Comparison of ENCODE assay signal across 14 mouse cellular contexts in genomic region chr14:77508036-77508435, GRCm38 (mm10).
DNase-seq lines count a peak whose midpoint lies in the region; ATAC-seq and TF ChIP-seq lines count a peak whose summit lies in the region.
"Had no signal": no experiment of that assay in that cellular context is flagged by ENCODE, and none has a peak within 500 bp of the region (broad histone marks: within the 10 kb centered on the region; RNA-seq: fewer than 3 reads in every experiment).

No protein-coding gene starts in this region.

- TF ChIP-seq EP300 in heart, postnatal 0 days (IDR thresholded peaks at IDR 0.05; ENCODE audit: low read depth), result no peak

- no peaks in the 10 kb centered on the region; the same call in 1 of the 2 replicates for H3K9me3 ChIP-seq in hindbrain, embryonic 16.5 days (ENCODE audit: control insufficient read depth, low read length)
- no peaks in the 10 kb centered on the region for H3K9me3 ChIP-seq in hindbrain, embryonic 13.5 days
- H3K9me3 ChIP-seq in heart, postnatal 0 days (replicated peaks; ENCODE audit: control insufficient read depth, low read length), result 0 out of 2 replicates have a peak, but pooled peaks cover under 1% of the 10 kb centered on the region
- H3K9me3 ChIP-seq: neural tube, embryonic 15.5 days had no signal

- no peaks in the 10 kb centered on the region for H3K36me3 ChIP-seq in hindbrain, embryonic 16.5 days (ENCODE audit: control insufficient read depth, insufficient read depth, low read length)
- peaks cover 10% of the 10 kb centered on the region for H3K36me3 ChIP-seq in hindbrain, embryonic 13.5 days
- no peaks in the 10 kb centered on the region for H3K36me3 ChIP-seq in heart, postnatal 0 days (replicated peaks; ENCODE audit: control insufficient read depth, insufficient read depth, low read length)
- H3K36me3 ChIP-seq: hindbrain, embryonic 10.5 days; neural tube, embryonic 15.5 days had no signal

- H3K4me3 ChIP-seq in hindbrain, embryonic 16.5 days (ENCODE audit: low read length), result no peak overlapping the region
- no peak overlapping the region for H3K4me3 ChIP-seq in hindbrain, embryonic 13.5 days
- H3K4me3 ChIP-seq in heart, postnatal 0 days (ENCODE audit: low read depth, low read length), result no peak overlapping the region
- H3K4me3 ChIP-seq: hindbrain, embryonic 10.5 days; neural tube, embryonic 15.5 days had no signal

- peak; percentile 70 for ATAC-seq in hindbrain, embryonic 16.5 days
- no peak for ATAC-seq in hindbrain, embryonic 13.5 days (ENCODE audit: low FRiP score)
- ATAC-seq in heart, postnatal 0 days (ENCODE audit: insufficient read depth, low read depth), result no peak

- no peak overlapping the region for H3K27ac ChIP-seq in hindbrain, embryonic 16.5 days (ENCODE audit: low read depth, low read length)
- no peak overlapping the region for H3K27ac ChIP-seq in hindbrain, embryonic 13.5 days
- H3K27ac ChIP-seq in heart, postnatal 0 days (ENCODE audit: low read depth), result no peak overlapping the region
- H3K27ac ChIP-seq: hindbrain, embryonic 10.5 days; neural tube, embryonic 15.5 days had no signal

- DNase-seq in cerebellum, adult 11 months, result peak; percentile 43
- DNase-seq in cerebellum, postnatal 25 days, result peak; percentile 65 to 75
- DNase-seq in heart, postnatal 0 days (ENCODE audit: low spot score), result peak; percentile 54
- DNase-seq in spleen, postnatal 10 days (ENCODE audit: low spot score in 2 of 2), result no peak
- DNase-seq in adrenal gland, adult 8-10 months, result no peak
- DNase-seq in lung, postnatal 25 days (ENCODE audit: low spot score), result no peak
- DNase-seq: kidney, adult 2 months; liver; lung, embryonic 14.5 days; right cerebral cortex, postnatal 25 days had no signal

- H3K4me2 ChIP-seq in hindbrain, embryonic 16.5 days (ENCODE audit: low read length), result no peak overlapping the region
- H3K4me2 ChIP-seq in hindbrain, embryonic 13.5 days, result no peak overlapping the region
- no peak overlapping the region for H3K4me2 ChIP-seq in heart, postnatal 0 days (ENCODE audit: low read depth, low read length)
- H3K4me2 ChIP-seq: lung, embryonic 14.5 days; neural tube, embryonic 15.5 days had no signal

- no peak for TF ChIP-seq CTCF in heart, postnatal 0 days (IDR thresholded peaks at IDR 0.05; ENCODE audit: low read depth)

- H3K27me3 ChIP-seq in hindbrain, embryonic 16.5 days (replicated peaks; ENCODE audit: control insufficient read depth, insufficient read depth, low read length), result no peaks in the 10 kb centered on the region
- H3K27me3 ChIP-seq in hindbrain, embryonic 13.5 days, result no peaks in the 10 kb centered on the region
- no peaks in the 10 kb centered on the region for H3K27me3 ChIP-seq in heart, postnatal 0 days (ENCODE audit: control insufficient read depth, insufficient read depth, low read length)
- H3K27me3 ChIP-seq: neural tube, embryonic 15.5 days had no signal

- H3K9ac ChIP-seq in hindbrain, embryonic 16.5 days (ENCODE audit: low read depth, low read length), result no peak overlapping the region
- no peak overlapping the region for H3K9ac ChIP-seq in hindbrain, embryonic 13.5 days
- H3K9ac ChIP-seq in heart, postnatal 0 days (replicated peaks; ENCODE audit: low read depth, low read length), result no peak overlapping the region
- H3K9ac ChIP-seq: lung, embryonic 14.5 days; neural tube, embryonic 15.5 days had no signal

- 64% methylated on average over 12 of the region's 12 CpGs for WGBS in hindbrain, embryonic 16.5 days
- 74% methylated on average over 12 of the region's 12 CpGs for WGBS in hindbrain, embryonic 13.5 days
- 36% methylated on average over 12 of the region's 12 CpGs for whole genome bisulfite sequencing in heart, postnatal 0 days

- H3K4me1 ChIP-seq in hindbrain, embryonic 16.5 days (ENCODE audit: control insufficient read depth, insufficient read depth, low read depth, low read length), result no peaks in the 10 kb centered on the region
- H3K4me1 ChIP-seq in hindbrain, embryonic 13.5 days (replicated peaks), result peaks cover 10% of the 10 kb centered on the region
- 0 out of 2 replicates have a peak, but pooled peaks cover 6% of the 10 kb centered on the region for H3K4me1 ChIP-seq in heart, postnatal 0 days (ENCODE audit: control insufficient read depth, insufficient read depth)
- H3K4me1 ChIP-seq: hindbrain, embryonic 10.5 days had no signal

Comparison
In these comparisons a context has a peak if more than half of its experiments do, and no peak if none do; other contexts are left out.
1. DNase-seq: peak in cerebellum, adult 11 months (single experiment), cerebellum, postnatal 25 days (2 of 2) and heart, postnatal 0 days (single experiment); none in spleen, postnatal 10 days (0 of 2), adrenal gland, adult 8-10 months (single experiment) and lung, postnatal 25 days (single experiment).